Mouse (Mus musculus) Patski (cell line): ENCODE results near the gene Gm20604. TPM values are rescaled to one million over a fixed set of nuclear protein-coding genes. Genes with fewer than 3 reads are reported as not detected.

Experiments used
- ATAC-seq: fragments of 100-300 bp; one replicate; pipeline ENCODE4 v1.8.0; 2021
- CTCF ChIA-PET: fragments of 350-600 bp; sonication (Branson Sonifier 250); formaldehyde crosslinking; loops from one replicate; lab custom pipeline; 2022; ENCODE audit warnings: inconsistent platforms; lab: Charles Lee
- POLR2A ChIA-PET: fragments of 350-600 bp; sonication (Branson Sonifier 250); formaldehyde crosslinking; loops from one replicate; lab custom pipeline; 2022; ENCODE audit warnings: antibody characterized with exemption, inconsistent platforms; lab: Charles Lee
- DNase-seq: peaks from one replicate; pipeline ENCODE4 v3.0.0-alpha.2; 2011; ENCODE audit warnings: low read depth, low spot score
- H3K27me3 ChIP-seq: fragments of 371-371 bp; one replicate; pipeline ENCODE4 v1.5.1; 2021
- CTCF ChIP-seq: fragments of 100-300 bp; IDR thresholded peaks from one replicate; pipeline ENCODE4 v1.5.1; 2021
- in situ Hi-C: fragments of 300-500 bp; cut with MboI; formaldehyde crosslinking; loops from 3 replicates; pipeline ENCODE4 v1.11.1; 2018; ENCODE audit warnings: low pct_unique_long_range_greater_than_20kb, mixed read lengths
- polyA plus RNA-seq: library from polyadenylated mRNA; unstranded; gene quantifications from one replicate; pipeline ENCODE4 v1.2.3, GENCODE M21; 2021

Gm20604 gene
- polyA plus RNA-seq, 1 experiment from 2014 or later = 9.5 TPM

GRCm38 (mm10) chr12:102769000-102769399 lies 10.5 kb upstream of the Gm20604 start:
- ATAC-seq (no peak), DNase-seq (no peak)
- in situ Hi-C loops = loop anchor here (25.0 kb wide), 1 partner anchor 782 kb away; the partner anchor contains the start of gene Cpsf2
- CTCF ChIA-PET = interaction anchor here (1.1 to 2.3 kb wide), 5 partner anchors 10 to 30 kb away, joined by 3 to 7 read pairs (median 4); no protein-coding TSS in a partner anchor
- no peaks in the 10 kb centered on the region for H3K27me3 ChIP-seq
- POLR2A ChIA-PET = interaction anchor here (0.6 to 0.7 kb wide), 2 partner anchors 12 to 244 kb away, joined by 3 to 4 read pairs; no protein-coding TSS in a partner anchor
- TF ChIP-seq CTCF = peak; percentile 51

- in situ Hi-C loops = loop anchor here (25.0 kb wide), 1 partner anchor 776 kb away; the partner anchor contains the start of gene Cpsf2
- ATAC-seq (no peak), DNase-seq (no peak)
- H3K27me3 ChIP-seq = no peaks in the 10 kb centered on the region
- CTCF ChIA-PET = interaction anchor here (1.5 kb wide), 1 partner anchor 16 kb away, joined by 3 read pairs; no protein-coding TSS in a partner anchor
- TF ChIP-seq CTCF = no peak
- POLR2A ChIA-PET = interaction anchor here (1.2 kb wide), 1 partner anchor 23 kb away, joined by 4 read pairs; no protein-coding TSS in a partner anchor
Measured at GRCm38 (mm10) chr12:102763696-102764095, 5.2 kb upstream of the Gm20604 start.

- in situ Hi-C loops = loop anchor here (25.0 kb wide), 1 partner anchor 774 kb away; the partner anchor contains the start of gene Cpsf2
- TF ChIP-seq CTCF = no peak
- no peak for DNase-seq
- ATAC-seq = no peak
- ChIA-PET CTCF (interaction anchor here (0.9 to 1.7 kb wide), 2 partner anchors 12 to 21 kb away, joined by 3 to 5 read pairs; no protein-coding TSS in a partner anchor), POLR2A (no interaction called here)
- H3K27me3 ChIP-seq = no peaks in the 10 kb centered on the region
Measured at GRCm38 (mm10) chr12:102761668-102762067, 3.2 kb upstream of the Gm20604 start.

GRCm38 (mm10) chr12:102758936-102759335 lies 464 bp upstream of the Gm20604 start:
- in situ Hi-C loops = loop anchor here (25.0 kb wide), 1 partner anchor 772 kb away; the partner anchor contains the start of gene Cpsf2

GRCm38 (mm10) chr12:102757689-102758402 lies 626 bp downstream of the Gm20604 start, which contains the start of the genes Gm28051, Gon7 and Ubr7:
Gene Gm28051 (minus strand): TSS chr12:102757765.
Gene Gon7 (minus strand): TSS chr12:102757803.
Gene Ubr7 (plus strand): TSS chr12:102757967.
- CTCF ChIA-PET = no interaction called here
- DNase-seq (peak; percentile 76), ATAC-seq (peak; percentile 94)
- no peaks in the 10 kb centered on the region for H3K27me3 ChIP-seq
- in situ Hi-C loops = loop anchor here (25.0 kb wide), 1 partner anchor 771 kb away; the partner anchor contains the start of gene Cpsf2
- TF ChIP-seq CTCF = peak; percentile 63
- POLR2A ChIA-PET = no interaction called here

More at GRCm38 (mm10) chr12:102758936-102759335, 464 bp upstream of the Gm20604 start:
- CTCF ChIA-PET = interaction anchor here (0.5 kb wide), 1 partner anchor 10 kb away, joined by 3 read pairs; no protein-coding TSS in a partner anchor
- DNase-seq = no peak
- POLR2A ChIA-PET = no interaction called here
- TF ChIP-seq CTCF = no peak
- no peaks in the 10 kb centered on the region for H3K27me3 ChIP-seq
- ATAC-seq = no peak

GRCm38 (mm10) chr12:102757055-102757688 lies 1.3 kb downstream of the Gm20604 start:
- in situ Hi-C loops = loop anchor here (25.0 kb wide), 1 partner anchor 770 kb away; the partner anchor contains the start of gene Cpsf2
- no peaks in the 10 kb centered on the region for H3K27me3 ChIP-seq
- POLR2A ChIA-PET = no interaction called here
- no peak for TF ChIP-seq CTCF
- DNase-seq = no peak
- ATAC-seq = peak; percentile 81
- CTCF ChIA-PET = no interaction called here

GRCm38 (mm10) chr12:102756304-102756703 lies 2.2 kb downstream of the Gm20604 start:
- in situ Hi-C loops = loop anchor here (25.0 kb wide), 1 partner anchor 769 kb away; the partner anchor contains the start of gene Cpsf2
- ATAC-seq = no peak
- DNase-seq = no peak
- H3K27me3 ChIP-seq = no peaks in the 10 kb centered on the region
- peak; percentile 67 for TF ChIP-seq CTCF
- ChIA-PET POLR2A (interaction anchor here (1.2 kb wide), 1 partner anchor 16 kb away, joined by 4 read pairs; no protein-coding TSS in a partner anchor), CTCF (interaction anchor here (1.3 kb wide), 1 partner anchor 17 kb away, joined by 3 read pairs; no protein-coding TSS in a partner anchor)

- DNase-seq (no peak), ATAC-seq (no peak)
- CTCF ChIA-PET = no interaction called here
- in situ Hi-C loops = no loop called here
- no peaks in the 10 kb centered on the region for H3K27me3 ChIP-seq
- no peak for TF ChIP-seq CTCF
- POLR2A ChIA-PET = no interaction called here
Measured at GRCm38 (mm10) chr12:102748256-102748655, 10.2 kb downstream of the Gm20604 start.

- no peak for TF ChIP-seq CTCF
- POLR2A ChIA-PET = no interaction called here
- ATAC-seq (no peak), DNase-seq (no peak)
- no peaks in the 10 kb centered on the region for H3K27me3 ChIP-seq
- CTCF ChIA-PET = no interaction called here
- in situ Hi-C loops = no loop called here
Measured at GRCm38 (mm10) chr12:102744839-102745238, 13.6 kb downstream of the Gm20604 start.
